Mouse (Mus musculus) limb, embryonic 11.5 days (tissue): ENCODE measurements around the gene N6amt1. TPM values are rescaled to one million over a fixed set of nuclear protein-coding genes. Genes with fewer than 3 reads are reported as not detected.
A peak's percentile ranks its signal among the peaks of the same experiment; 100 is the strongest.

ENCODE experiments used
- ATAC-seq: fragments of 200-750 bp; cut with Nextera tagmentation; 2 replicates; pipeline ENCODE4 v1.8.0; 2017; ENCODE audit warnings: low read depth; ENCODE audit not compliant: insufficient number of reproducible peaks, low FRiP score, low TSS enrichment
- DNase-seq: peaks from one replicate; pipeline ENCODE4 v3.0.0-alpha.2; 2015; ENCODE audit warnings: low spot score
- H3K27ac ChIP-seq: fragments of 300-500 bp; sonication (generic); replicated peaks from 2 replicates; pipeline ENCODE4 v1.5.1; 2014; ENCODE audit warnings: low read depth, mild to moderate bottlenecking, low read length
- H3K27me3 ChIP-seq: fragments of 300-500 bp; sonication (generic); 2 replicates; pipeline ENCODE4 v1.6.1; 2014; ENCODE audit warnings: mild to moderate bottlenecking, low read length, mixed read lengths; ENCODE audit not compliant: control insufficient read depth, insufficient read depth
- H3K36me3 ChIP-seq: fragments of 300-500 bp; sonication (generic); 2 replicates; pipeline ENCODE4 v1.6.1; 2014; ENCODE audit warnings: mild to moderate bottlenecking, low read length, moderate library complexity, mixed read lengths; ENCODE audit not compliant: control insufficient read depth, insufficient read depth
- H3K4me1 ChIP-seq: fragments of 300-500 bp; sonication (generic); 2 replicates; pipeline ENCODE4 v1.6.1; 2014; ENCODE audit warnings: low read length, mixed read lengths; ENCODE audit not compliant: control insufficient read depth, insufficient read depth
- H3K4me2 ChIP-seq: fragments of 300-500 bp; sonication (generic); 2 replicates; pipeline ENCODE4 v1.6.1; 2014; ENCODE audit warnings: low read depth, mild to moderate bottlenecking, moderate library complexity; ENCODE audit not compliant: severe bottlenecking
- H3K4me3 ChIP-seq: fragments of 300-500 bp; sonication (generic); 2 replicates; pipeline ENCODE4 v1.5.1; 2014; ENCODE audit warnings: low read depth, low read length
- H3K9ac ChIP-seq: fragments of 300-500 bp; sonication (generic); 2 replicates; pipeline ENCODE4 v1.6.1; 2014; ENCODE audit warnings: mild to moderate bottlenecking, low read length
- H3K9me3 ChIP-seq: fragments of 300-500 bp; sonication (generic); 2 replicates; pipeline ENCODE4 v1.6.1; 2016; ENCODE audit warnings: low read length; ENCODE audit not compliant: control insufficient read depth
- WGBS: fragments of 180-500 bp; shearing (Covaris S2); extraction: QIAGEN DNeasy Blood & Tissue Kit; methylation state at CpG from one replicate; pipeline ENCODE4 v1.1.7; 2014; 5-methylcytosine and 5-hydroxymethylcytosine counted together
- polyA plus RNA-seq: library from polyadenylated mRNA; unstranded; fragments of >200 nt; fragmentation: Nextera tagmentation; extraction: Ambion mirVana; gene quantifications from 2 replicates; pipeline ENCODE4 v1.2.1, GENCODE M21; 2014

N6amt1 gene
- 20.6 and 24.6 TPM in 2 replicates for polyA plus RNA-seq

DNA sequence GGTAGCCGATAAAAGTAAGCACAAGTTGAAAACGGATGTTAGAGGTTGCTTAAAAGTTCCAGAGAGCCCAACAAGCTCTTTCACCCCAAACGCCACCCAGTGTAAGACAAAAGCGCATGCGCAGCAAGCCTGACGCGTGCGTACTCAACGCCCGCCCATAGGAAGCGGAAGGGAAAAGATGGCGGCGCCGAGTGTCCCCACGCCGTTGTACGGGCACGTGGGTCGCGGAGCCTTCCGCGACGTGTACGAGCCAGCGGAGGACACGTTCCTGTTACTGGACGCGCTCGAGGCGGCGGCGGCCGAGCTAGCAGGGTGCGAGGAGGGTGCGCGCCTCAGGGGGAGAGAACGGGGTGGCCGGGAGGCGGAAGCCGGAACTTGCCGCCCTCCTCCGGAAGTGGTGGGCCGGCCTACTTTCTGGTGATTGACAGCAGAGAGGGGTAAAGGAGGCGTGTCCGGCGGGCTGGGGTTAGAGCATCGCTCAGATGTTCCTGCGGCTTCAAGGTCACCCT lies at the start of gene N6amt1:
Gene N6amt1, plus strand, starts transcription at position 111 of the 509 bp plus-strand sequence.
- H3K27me3 ChIP-seq, result no peaks in the 10 kb centered on the region
- 0% methylated on average over 48 of the region's 48 CpGs for WGBS
- peak within 1 kb of the TSS; percentile 49 for H3K4me2 ChIP-seq
- no peaks in the 10 kb centered on the region for H3K9me3 ChIP-seq
- ATAC-seq, result peak; percentile 98
- peak within 1 kb of the TSS; percentile 77 for H3K27ac ChIP-seq
- peak within 1 kb of the TSS; percentile 88 for H3K9ac ChIP-seq
- H3K4me1 ChIP-seq, result no peaks in the 10 kb centered on the region
- peak; percentile 95 for DNase-seq
- H3K36me3 ChIP-seq, result no peaks in the 10 kb centered on the region
- H3K4me3 ChIP-seq, result peak within 1 kb of the TSS; percentile 72

DNA sequence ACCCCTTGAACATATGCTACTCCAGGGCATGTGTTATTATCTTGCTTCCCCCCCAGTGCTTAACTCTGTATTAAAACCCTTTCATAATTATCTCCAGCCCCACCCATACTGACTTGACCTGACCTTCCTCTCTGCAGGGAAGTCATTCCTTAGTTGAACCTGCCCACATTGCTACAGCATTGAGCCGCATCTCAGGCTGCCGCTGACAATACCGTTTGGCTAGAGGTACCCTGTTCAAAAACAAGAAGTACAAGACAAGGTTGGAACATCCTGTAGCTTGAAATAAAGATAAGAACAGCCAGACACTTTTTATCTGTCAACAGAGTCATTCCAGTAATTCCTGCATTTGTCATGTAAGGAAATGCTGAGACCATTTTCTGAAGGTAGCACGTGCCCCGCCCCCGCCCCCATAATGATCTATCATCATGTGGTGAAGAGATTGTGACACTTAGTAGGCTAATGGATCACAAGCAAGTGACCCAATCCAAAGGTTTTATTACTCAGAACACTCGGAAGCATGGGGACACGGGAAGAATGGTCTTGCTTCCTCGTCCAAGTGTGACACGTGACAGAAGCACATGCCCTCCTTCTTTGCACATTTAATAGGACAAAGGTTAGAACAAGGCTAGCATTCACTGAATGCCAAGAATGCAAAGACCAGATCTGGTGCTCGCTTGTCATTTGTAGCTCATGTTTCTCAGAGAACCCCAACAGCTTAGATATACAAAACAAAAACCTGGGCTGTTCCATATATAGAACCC lies 48.6 kb upstream of the N6amt1 start:
- WGBS, result 87% methylated on average over 11 of the region's 11 CpGs

DNA sequence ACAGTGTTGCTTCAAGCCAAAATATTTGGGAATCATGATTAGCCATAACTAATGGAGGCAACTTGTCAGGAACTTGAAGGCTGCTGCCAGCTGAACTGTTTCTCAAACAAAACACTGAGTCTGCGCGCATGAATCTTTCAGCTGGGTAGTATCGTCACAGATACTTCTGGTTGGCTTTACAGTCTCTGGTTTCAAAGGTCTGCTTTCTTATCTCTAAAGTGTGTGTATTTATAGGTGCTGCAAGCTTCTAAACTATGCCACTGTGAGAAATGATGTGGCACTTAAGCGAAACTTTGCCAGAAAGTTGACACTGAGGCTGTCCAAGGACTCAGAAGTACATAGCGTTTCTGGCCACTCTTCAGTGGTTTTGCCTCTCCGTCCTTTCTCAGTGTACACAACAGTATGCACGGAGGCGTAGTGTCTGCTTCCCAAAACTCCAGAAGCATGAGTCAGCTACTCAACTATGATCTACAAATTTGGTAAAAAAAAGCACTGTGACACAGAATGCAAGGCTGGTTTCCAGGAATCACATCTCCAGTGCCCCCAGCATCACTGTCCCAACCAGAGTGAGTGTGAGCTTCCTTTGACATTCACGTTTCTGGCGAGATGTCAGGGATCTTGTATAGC lies 46.8 kb upstream of the N6amt1 start:
- H3K27ac ChIP-seq, result no peak overlapping the region

More for the DNA sequence above, 48.6 kb upstream of the N6amt1 start:
- no peaks in the 10 kb centered on the region for H3K4me1 ChIP-seq
- no peak overlapping the region for H3K9ac ChIP-seq
- H3K4me2 ChIP-seq, result no peak overlapping the region
- no peaks in the 10 kb centered on the region for H3K9me3 ChIP-seq
- H3K4me3 ChIP-seq, result no peak overlapping the region
- no peak for ATAC-seq
- H3K27me3 ChIP-seq, result no peaks in the 10 kb centered on the region
- H3K36me3 ChIP-seq, result no peaks in the 10 kb centered on the region
- no peak overlapping the region for H3K27ac ChIP-seq
- DNase-seq, result no peak

DNA sequence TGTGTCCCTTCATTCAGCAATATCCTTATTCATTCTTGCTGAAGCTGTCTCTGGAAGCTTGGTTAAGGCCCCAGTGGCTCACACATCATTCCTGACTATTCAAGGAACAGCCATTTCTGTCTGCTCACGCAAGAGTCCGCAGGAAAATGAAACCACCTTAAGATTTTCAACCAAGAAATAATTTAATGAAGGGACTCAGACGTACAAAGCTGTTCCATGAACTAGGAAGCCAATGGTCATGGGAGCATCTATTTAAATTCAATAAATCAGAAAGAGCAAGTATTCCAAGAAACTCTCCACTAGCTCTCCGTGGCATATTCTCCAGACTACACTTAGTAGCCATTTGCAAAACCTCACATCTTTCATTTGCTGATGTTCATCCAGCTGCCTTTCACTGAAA lies 43.3 kb upstream of the N6amt1 start:
- H3K36me3 ChIP-seq, result no peaks in the 10 kb centered on the region
- no peaks in the 10 kb centered on the region for H3K4me1 ChIP-seq
- no peak overlapping the region for H3K27ac ChIP-seq
- no peak overlapping the region for H3K9ac ChIP-seq
- no peaks in the 10 kb centered on the region for H3K9me3 ChIP-seq
- no peak overlapping the region for H3K4me3 ChIP-seq
- H3K4me2 ChIP-seq, result no peak overlapping the region
- 92% methylated on average over 4 of the region's 4 CpGs for WGBS
- DNase-seq, result no peak
- H3K27me3 ChIP-seq, result no peaks in the 10 kb centered on the region
- no peak for ATAC-seq

More for the DNA sequence above, 46.8 kb upstream of the N6amt1 start:
- Histone ChIP-seq H3K9ac (no peak overlapping the region), H3K27me3 (no peaks in the 10 kb centered on the region), H3K36me3 (no peaks in the 10 kb centered on the region), H3K4me2 (no peak overlapping the region), H3K9me3 (no peaks in the 10 kb centered on the region), H3K4me1 (no peaks in the 10 kb centered on the region), H3K4me3 (no peak overlapping the region)
- WGBS, result 76% methylated on average over 10 of the region's 10 CpGs
- DNase-seq, result no peak
- ATAC-seq, result no peak

- DNase-seq, result no peak
- H3K36me3 ChIP-seq, result no peaks in the 10 kb centered on the region
- H3K4me2 ChIP-seq, result no peak overlapping the region
- WGBS, result 78% methylated on average over 5 of the region's 5 CpGs
- H3K4me3 ChIP-seq, result no peak overlapping the region
- no peaks in the 10 kb centered on the region for H3K4me1 ChIP-seq
- ATAC-seq, result no peak
- no peak overlapping the region for H3K9ac ChIP-seq
- H3K9me3 ChIP-seq, result no peaks in the 10 kb centered on the region
- H3K27ac ChIP-seq, result no peak overlapping the region
- no peaks in the 10 kb centered on the region for H3K27me3 ChIP-seq
Observed at GRCm38 (mm10) chr16:87318200-87318811, 35.7 kb upstream of the N6amt1 start.

GRCm38 (mm10) chr16:87318998-87319397 lies 35.0 kb upstream of the N6amt1 start:
- no peak for ATAC-seq
- no peaks in the 10 kb centered on the region for H3K36me3 ChIP-seq
- H3K9me3 ChIP-seq, result no peaks in the 10 kb centered on the region
- WGBS, result 86% methylated on average over 5 of the region's 5 CpGs
- H3K4me3 ChIP-seq, result no peak overlapping the region
- H3K4me2 ChIP-seq, result no peak overlapping the region
- H3K27ac ChIP-seq, result no peak overlapping the region
- no peaks in the 10 kb centered on the region for H3K4me1 ChIP-seq
- no peaks in the 10 kb centered on the region for H3K27me3 ChIP-seq
- H3K9ac ChIP-seq, result no peak overlapping the region
- DNase-seq, result no peak

DNA sequence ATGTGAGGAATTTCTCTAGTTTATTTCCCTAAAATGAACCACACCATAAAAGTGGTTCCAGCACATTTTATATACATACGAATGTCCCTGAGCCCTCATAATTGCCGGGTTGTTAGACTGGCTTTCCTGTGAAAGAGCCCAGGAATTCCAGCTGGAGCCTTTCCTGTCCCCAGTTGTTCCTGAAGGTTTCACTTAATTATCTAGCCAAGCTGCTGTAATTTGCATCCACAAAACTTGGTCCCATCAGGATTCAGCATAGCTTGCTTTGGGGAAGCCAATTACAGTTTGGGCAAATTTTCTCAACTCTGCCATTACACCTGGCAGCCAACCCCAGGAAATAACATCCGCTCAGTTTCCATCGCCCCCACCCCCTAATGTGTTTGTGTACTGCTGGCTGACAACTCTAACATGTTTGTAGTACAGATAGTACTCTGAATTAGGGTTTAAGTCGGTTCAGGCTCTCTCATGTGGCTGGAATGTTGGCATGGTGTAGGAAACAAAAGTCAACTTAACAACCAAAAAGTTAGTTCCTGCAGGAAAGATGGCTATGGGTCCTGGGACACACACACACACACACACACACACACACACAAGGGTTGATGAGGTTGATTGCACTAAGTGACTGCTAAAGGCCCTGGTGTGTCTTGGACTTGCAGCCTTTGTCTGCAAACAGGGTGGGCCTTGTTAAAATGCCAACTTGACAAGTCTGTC lies 34.3 kb upstream of the N6amt1 start:
- H3K4me1 ChIP-seq, result no peaks in the 10 kb centered on the region
- no peak overlapping the region for H3K4me2 ChIP-seq
- H3K9me3 ChIP-seq, result no peaks in the 10 kb centered on the region
- ATAC-seq, result peak; percentile 53
- no peaks in the 10 kb centered on the region for H3K27me3 ChIP-seq
- peak; percentile 37 for DNase-seq
- H3K4me3 ChIP-seq, result no peak overlapping the region
- no peaks in the 10 kb centered on the region for H3K36me3 ChIP-seq
- 39% methylated on average over 5 of the region's 5 CpGs for WGBS
- peak overlapping the region; percentile 80 for H3K27ac ChIP-seq
- H3K9ac ChIP-seq, result no peak overlapping the region

DNA sequence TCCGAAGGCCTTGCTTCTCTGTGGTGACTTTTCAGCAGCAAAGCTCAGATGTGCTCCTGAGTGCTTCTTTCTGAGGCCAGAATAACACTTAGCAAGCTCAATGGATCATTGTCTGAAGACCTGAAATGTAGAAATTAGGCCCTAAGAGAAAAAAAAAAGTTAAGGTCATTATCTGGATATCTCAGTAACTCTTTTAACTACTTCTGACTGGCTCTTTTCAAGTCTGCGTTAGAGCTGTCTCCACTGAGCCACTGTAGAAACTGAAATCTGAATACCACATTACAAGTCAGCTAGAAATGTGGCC lies 33.8 kb upstream of the N6amt1 start:
- 44% methylated on average over 2 of the region's 2 CpGs for WGBS
- Histone ChIP-seq H3K27me3 (no peaks in the 10 kb centered on the region), H3K27ac (peak overlapping the region; percentile 80), H3K36me3 (no peaks in the 10 kb centered on the region), H3K4me3 (no peak overlapping the region), H3K9me3 (no peaks in the 10 kb centered on the region), H3K9ac (no peak overlapping the region), H3K4me2 (no peak overlapping the region), H3K4me1 (no peaks in the 10 kb centered on the region)
- DNase-seq (no peak), ATAC-seq (no peak)
